Mouse (Mus musculus): ENCODE results near the gene Foxred1. TPM values are rescaled to one million over a fixed set of nuclear protein-coding genes. Genes with fewer than 3 reads are reported as not detected.
A peak's percentile ranks its signal among the peaks of the same experiment; 100 is the strongest.

Gene Foxred1
- polyA plus RNA-seq, 1 experiment, result 7.4 TPM

GRCm38 (mm10) chr9:35217963-35218362, 7.1 kb upstream of the Foxred1 start:
- no peaks in the 10 kb centered on the region for H3K9me3 ChIP-seq
- H3K4me1 ChIP-seq, result no peaks in the 10 kb centered on the region
- no peaks in the 10 kb centered on the region for H3K27me3 ChIP-seq (replicated peaks)
- H3K36me3 ChIP-seq (replicated peaks; ENCODE audit: low read length), result peaks cover 87% of the 10 kb centered on the region
- H3K4me3 ChIP-seq (replicated peaks), result no peak overlapping the region
- TF ChIP-seq GATA1 (IDR thresholded peaks at IDR 0.05; ENCODE audit: borderline replicate concordance, low read length), result no peak
- no peak for TF ChIP-seq FLI1 (IDR thresholded peaks at IDR 0.05; ENCODE audit: low read length)

GRCm38 (mm10) chr9:35211573-35212511, 987 bp upstream of the Foxred1 start:
- Histone ChIP-seq H3K4me1 (peaks cover 26% of the 10 kb centered on the region), H3K36me3 (replicated peaks; ENCODE audit: low read length) (peaks cover 71% of the 10 kb centered on the region), H3K27me3 (replicated peaks) (no peaks in the 10 kb centered on the region), H3K9me3 (no peaks in the 10 kb centered on the region), H3K4me3 (replicated peaks) (peak overlapping the region; percentile 99)
- TF ChIP-seq FLI1 (IDR thresholded peaks at IDR 0.05; ENCODE audit: low read length), result no peak
- no peak for TF ChIP-seq GATA1 (IDR thresholded peaks at IDR 0.05; ENCODE audit: borderline replicate concordance, low read length)

- no peak for TF ChIP-seq FLI1 (IDR thresholded peaks at IDR 0.05; ENCODE audit: low read length)
- TF ChIP-seq GATA1 (IDR thresholded peaks at IDR 0.05; ENCODE audit: borderline replicate concordance, low read length), result no peak
These were observed 6.4 kb downstream of the Foxred1 start for GRCm38 (mm10) chr9:35204421-35204820.

GRCm38 (mm10) chr9:35203536-35203935, 7.3 kb downstream of the Foxred1 start:
- H3K9me3 ChIP-seq, result no peaks in the 10 kb centered on the region
- peaks cover 52% of the 10 kb centered on the region for H3K36me3 ChIP-seq (replicated peaks; ENCODE audit: low read length)
- no peaks in the 10 kb centered on the region for H3K27me3 ChIP-seq (replicated peaks)
- H3K4me3 ChIP-seq (replicated peaks), result peak overlapping the region; percentile 28
- TF ChIP-seq FLI1 (IDR thresholded peaks at IDR 0.05; ENCODE audit: low read length) (no peak), GATA1 (IDR thresholded peaks at IDR 0.05; ENCODE audit: borderline replicate concordance, low read length) (no peak)
- peaks cover 57% of the 10 kb centered on the region for H3K4me1 ChIP-seq

More at GRCm38 (mm10) chr9:35204421-35204820, 6.4 kb downstream of the Foxred1 start:
- peaks cover 55% of the 10 kb centered on the region for H3K4me1 ChIP-seq
- peaks cover 61% of the 10 kb centered on the region for H3K36me3 ChIP-seq (replicated peaks; ENCODE audit: low read length)
- H3K4me3 ChIP-seq (replicated peaks), result no peak overlapping the region
- H3K27me3 ChIP-seq (replicated peaks), result no peaks in the 10 kb centered on the region
- no peaks in the 10 kb centered on the region for H3K9me3 ChIP-seq

GRCm38 (mm10) chr9:35200529-35201060, 10.3 kb downstream of the Foxred1 start:
- peaks cover 34% of the 10 kb centered on the region for H3K36me3 ChIP-seq (replicated peaks; ENCODE audit: low read length)
- peak overlapping the region; percentile 95 for H3K4me3 ChIP-seq (replicated peaks)
- TF ChIP-seq GATA1 (IDR thresholded peaks at IDR 0.05; ENCODE audit: borderline replicate concordance, low read length), result no peak
- no peak for TF ChIP-seq FLI1 (IDR thresholded peaks at IDR 0.05; ENCODE audit: low read length)
- no peaks in the 10 kb centered on the region for H3K9me3 ChIP-seq
- H3K27me3 ChIP-seq (replicated peaks), result no peaks in the 10 kb centered on the region
- H3K4me1 ChIP-seq, result peaks cover 59% of the 10 kb centered on the region

GRCm38 (mm10) chr9:35199772-35200471, 10.9 kb downstream of the Foxred1 start, which contains the start of the genes Srpr and Tirap:
TSS of gene Srpr (plus strand) at chr9:35200175.
TSS of gene Tirap (minus strand) at chr9:35200291.
- TF ChIP-seq FLI1 (IDR thresholded peaks at IDR 0.05; ENCODE audit: low read length), result no peak
- TF ChIP-seq GATA1 (IDR thresholded peaks at IDR 0.05; ENCODE audit: borderline replicate concordance, low read length), result no peak
- peaks cover 59% of the 10 kb centered on the region for H3K4me1 ChIP-seq
- no peaks in the 10 kb centered on the region for H3K27me3 ChIP-seq (replicated peaks)

GRCm38 (mm10) chr9:35198945-35199771, 11.7 kb downstream of the Foxred1 start:
- peaks cover 21% of the 10 kb centered on the region for H3K36me3 ChIP-seq (replicated peaks; ENCODE audit: low read length)
- H3K27me3 ChIP-seq (replicated peaks), result no peaks in the 10 kb centered on the region
- TF ChIP-seq FLI1 (IDR thresholded peaks at IDR 0.05; ENCODE audit: low read length), result no peak
- TF ChIP-seq GATA1 (IDR thresholded peaks at IDR 0.05; ENCODE audit: borderline replicate concordance, low read length), result no peak
- H3K9me3 ChIP-seq, result no peaks in the 10 kb centered on the region
- H3K4me1 ChIP-seq, result peaks cover 52% of the 10 kb centered on the region
- peak overlapping the region; percentile 95 for H3K4me3 ChIP-seq (replicated peaks)

More at GRCm38 (mm10) chr9:35199772-35200471, 10.9 kb downstream of the Foxred1 start, which contains the start of the genes Srpr and Tirap:
- peaks cover 29% of the 10 kb centered on the region for H3K36me3 ChIP-seq (replicated peaks; ENCODE audit: low read length)
- H3K4me3 ChIP-seq (replicated peaks), result peak within 1 kb of the TSS; percentile 95
- no peaks in the 10 kb centered on the region for H3K9me3 ChIP-seq

- no peaks in the 10 kb centered on the region for H3K9me3 ChIP-seq
- H3K4me3 ChIP-seq (replicated peaks), result peak overlapping the region; percentile 9
- H3K27me3 ChIP-seq (replicated peaks), result no peaks in the 10 kb centered on the region
- H3K36me3 ChIP-seq (replicated peaks; ENCODE audit: low read length), result peaks cover 15% of the 10 kb centered on the region
- peaks cover 48% of the 10 kb centered on the region for H3K4me1 ChIP-seq
- TF ChIP-seq FLI1 (IDR thresholded peaks at IDR 0.05; ENCODE audit: low read length) (no peak), GATA1 (IDR thresholded peaks at IDR 0.05; ENCODE audit: borderline replicate concordance, low read length) (no peak)
These were observed 12.5 kb downstream of the Foxred1 start for GRCm38 (mm10) chr9:35198351-35198750.

GRCm38 (mm10) chr9:35197625-35198024, 13.2 kb downstream of the Foxred1 start:
- Histone ChIP-seq H3K27me3 (replicated peaks) (no peaks in the 10 kb centered on the region), H3K4me3 (replicated peaks) (no peak overlapping the region), H3K36me3 (replicated peaks; ENCODE audit: low read length) (peaks cover 20% of the 10 kb centered on the region), H3K9me3 (no peaks in the 10 kb centered on the region), H3K4me1 (peaks cover 46% of the 10 kb centered on the region)
- no peak for TF ChIP-seq GATA1 (IDR thresholded peaks at IDR 0.05; ENCODE audit: borderline replicate concordance, low read length)
- no peak for TF ChIP-seq FLI1 (IDR thresholded peaks at IDR 0.05; ENCODE audit: low read length)

All from megakaryocyte, embryonic 14.5 days (primary cell).